ENCODE assay signal across 8 mouse cellular contexts in genomic region chrX:20687519-20688067, GRCm38 (mm10). TPM values are rescaled to one million over a fixed set of nuclear protein-coding genes. Genes with fewer than 3 reads are reported as not detected.
DNase-seq lines count a peak whose midpoint lies in the region; ATAC-seq and TF ChIP-seq lines count a peak whose summit lies in the region.

Cdk16 (plus strand) TSS chrX:20687954.

- H3K4me1 ChIP-seq in hindbrain, embryonic 12.5 days: peaks cover 8% of the 10 kb centered on the region

- peak within 1 kb of the TSS; percentile 97 for H3K27ac ChIP-seq in hindbrain, embryonic 12.5 days

- CTCF ChIA-PET in Patski (lab: Charles Lee): interaction anchor here (1.4 kb wide), 1 partner anchor 83 kb away, joined by 4 read pairs; no protein-coding TSS in a partner anchor

- H3K9ac ChIP-seq in hindbrain, embryonic 12.5 days: peak within 1 kb of the TSS; percentile 85

- peak within 1 kb of the TSS; percentile 60 for H3K4me2 ChIP-seq in hindbrain, embryonic 12.5 days (replicated peaks)

- DNase-seq in Patski (ENCODE audit: low read depth, low spot score): peak; percentile 62
- peak; percentile 91 for DNase-seq in cerebellum, postnatal 10 days
- DNase-seq in frontal cortex, postnatal 10 days (ENCODE audit: low spot score in 2 of 2): peak; percentile 79 to 86
- peak; percentile 87 for DNase-seq in left cerebral cortex, adult 11 months (ENCODE audit: low spot score)
- DNase-seq in lung, postnatal 4 days: peak; percentile 89 to 92
- peak; percentile 72 for DNase-seq in retina, postnatal 7 days (ENCODE audit: low read depth, low spot score)
- peak; percentile 40 for DNase-seq in urinary bladder, adult 2 months (ENCODE audit: low spot score)

- peaks cover 3% of the 10 kb centered on the region for H3K27me3 ChIP-seq in Patski
- H3K27me3 ChIP-seq in hindbrain, embryonic 12.5 days: no peaks in the 10 kb centered on the region

- 17% methylated on average over 16 of the region's 16 CpGs for WGBS in hindbrain, embryonic 12.5 days

- peak within 1 kb of the TSS; percentile 62 for H3K4me3 ChIP-seq in hindbrain, embryonic 12.5 days

- H3K36me3 ChIP-seq in hindbrain, embryonic 12.5 days: peaks cover 10% of the 10 kb centered on the region

- POLR2A ChIA-PET in Patski (lab: Charles Lee): interaction anchor here (1.3 kb wide), 1 partner anchor 25 kb away, joined by 4 read pairs; no protein-coding TSS in a partner anchor

- no peak for TF ChIP-seq CTCF in Patski (IDR thresholded peaks at IDR 0.05)

- no peaks in the 10 kb centered on the region for H3K9me3 ChIP-seq in hindbrain, embryonic 12.5 days (replicated peaks)

- in situ Hi-C loops in Patski (cut with MboI; ENCODE audit: low pct_unique_long_range_greater_than_20kb): no loop called here

- peak; percentile 81 for ATAC-seq in Patski
- ATAC-seq in hindbrain, embryonic 12.5 days (ENCODE audit: low FRiP score): peak; percentile 95

RNA-seq across cellular contexts. Expression of gene Cdk16, which starts in this region (rescaled TPM):
- polyA plus RNA-seq in Patski (2021): 151 TPM
- 159 and 160 TPM in 2 replicates for polyA plus RNA-seq in hindbrain, embryonic 12.5 days (2016; fragmentation: Nextera tagmentation; extraction: Ambion mirVana)
- polyA plus RNA-seq in urinary bladder, adult 2 months (2012; rRNA removed): 153 and 188 TPM in 2 replicates

Comparison
In these comparisons a context has a peak if more than half of its experiments do, and no peak if none do; other contexts are left out.
1. Peak in every context shown above with its lines: DNase-seq, ATAC-seq, H3K4me3 ChIP-seq and H3K27ac ChIP-seq.
2. DNase-seq: peak in every context shown above with its lines; median percentile 91 in cerebellum, postnatal 10 days; 90 in lung, postnatal 4 days; 87 in left cerebral cortex, adult 11 months; 82 in frontal cortex, postnatal 10 days; 72 in retina, postnatal 7 days; 62 in Patski; 40 in urinary bladder, adult 2 months.